Mouse (Mus musculus) T-helper 1 cell (primary cell): ENCODE results near the gene Cd6.

Experiments used
- in situ Hi-C: fragments of 300-600 bp; cut with MboI, MseI; formaldehyde crosslinking; loops from one replicate; pipeline ENCODE4 v1.15.1; 2025; ENCODE audit warnings: high pct_unique_total_duplicates

Cd6 gene

DNA sequence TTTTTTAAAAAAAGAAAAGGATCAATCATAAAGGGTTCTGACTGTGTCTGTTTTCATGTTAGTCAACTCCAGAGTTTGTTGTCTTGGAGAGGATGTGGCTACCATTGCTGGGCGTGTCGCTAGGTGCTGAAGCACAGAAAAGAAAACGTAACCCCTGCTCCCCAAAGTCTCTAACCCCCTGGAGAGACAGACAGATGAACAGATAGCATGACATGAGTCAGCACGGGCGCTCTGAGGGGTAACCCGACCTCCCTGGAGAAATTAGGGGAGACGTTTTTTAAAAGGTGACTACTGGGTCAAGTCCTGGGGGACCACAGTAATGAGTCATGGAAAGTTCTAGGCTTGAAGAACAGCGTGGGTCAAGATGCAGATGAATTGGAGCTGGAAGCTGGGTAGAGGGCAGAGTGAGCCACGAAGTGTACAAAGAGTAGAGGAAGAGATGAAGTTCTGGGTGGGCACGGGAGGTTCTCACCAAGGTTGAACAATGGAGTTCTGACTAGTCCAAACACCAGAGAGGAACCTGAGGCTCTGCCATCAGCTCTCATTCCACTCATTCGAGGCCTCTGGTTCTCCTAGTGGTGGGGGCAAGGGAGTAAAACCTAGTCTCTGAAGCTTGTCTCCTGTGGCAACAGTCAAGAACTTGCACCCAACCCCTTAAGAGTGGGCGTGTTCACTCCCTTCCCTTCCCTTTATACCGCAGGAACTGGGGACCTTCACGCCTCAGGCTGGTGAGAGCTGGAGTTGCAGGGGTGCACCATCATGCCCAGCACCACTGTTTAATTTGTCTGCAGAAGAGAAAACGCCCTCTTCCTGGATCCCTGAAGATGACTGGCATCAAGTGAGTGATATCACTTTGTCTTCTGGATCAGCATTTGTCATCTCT is 9.4 kb upstream of the Cd6 start, which contains the start of gene Slc15a3:
Gene Slc15a3 (plus strand): TSS at position 718 of the 883 bp plus-strand sequence.
- in situ Hi-C loops = no loop called here

DNA sequence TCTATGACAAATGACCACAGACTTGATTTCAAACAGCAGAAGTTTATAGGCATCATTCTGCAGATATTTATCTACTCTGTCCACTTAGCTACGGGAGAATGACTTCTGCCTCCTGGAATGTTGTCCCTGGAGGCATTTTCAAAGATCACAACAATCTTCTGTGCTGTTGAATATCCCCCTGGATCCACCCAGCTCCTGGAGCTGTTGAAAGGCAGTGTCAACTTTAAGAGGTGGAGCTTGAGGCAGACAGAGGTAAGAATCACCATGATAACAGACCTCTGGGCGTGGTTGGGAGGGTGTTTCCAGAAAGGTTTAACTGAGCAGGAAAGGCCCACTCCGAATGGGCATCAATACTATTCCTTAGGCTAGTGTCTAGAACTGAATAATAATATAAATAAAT is 5.8 kb upstream of the Cd6 start:
- in situ Hi-C loops = no loop called here

DNA sequence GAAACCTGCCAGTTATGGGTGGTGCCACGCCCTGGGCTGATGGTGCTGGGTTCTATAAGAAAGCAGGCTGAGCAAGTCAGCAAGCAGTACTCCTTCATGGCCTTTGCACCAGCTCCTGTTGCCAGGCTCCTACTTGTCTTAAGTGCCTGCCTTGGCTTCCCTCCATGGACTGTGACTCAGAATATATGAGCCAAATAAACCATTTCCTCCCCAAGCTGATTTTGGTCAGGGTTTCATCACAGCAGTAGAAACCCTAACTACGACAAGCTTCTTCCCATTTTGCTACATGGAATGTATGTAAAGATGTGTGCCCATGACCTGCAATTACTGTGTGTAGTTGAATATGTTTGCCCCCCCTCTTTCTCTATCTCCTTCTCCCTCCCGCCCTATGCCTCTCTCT is 3.8 kb upstream of the Cd6 start:
- in situ Hi-C loops = no loop called here

DNA sequence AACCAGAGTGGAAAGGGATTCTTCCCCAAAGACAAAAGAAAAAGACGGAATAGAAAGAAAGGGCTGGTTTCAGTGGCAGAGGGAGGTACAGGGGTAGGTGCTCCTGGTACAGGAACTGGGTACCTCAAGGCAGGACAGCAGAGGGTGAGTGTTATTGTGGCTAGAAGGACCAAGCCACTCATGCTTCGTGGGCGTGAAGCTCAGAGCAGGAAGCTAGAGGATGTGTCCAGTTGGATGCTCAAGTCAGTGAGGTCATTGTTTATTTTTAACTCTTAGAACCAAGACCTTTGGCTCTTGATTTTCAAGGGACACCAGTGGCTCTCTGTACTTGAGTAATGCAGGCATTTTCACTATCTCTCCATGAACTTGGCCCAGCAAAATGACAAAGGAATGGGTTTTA is 2.2 kb upstream of the Cd6 start:
- in situ Hi-C loops = no loop called here

DNA sequence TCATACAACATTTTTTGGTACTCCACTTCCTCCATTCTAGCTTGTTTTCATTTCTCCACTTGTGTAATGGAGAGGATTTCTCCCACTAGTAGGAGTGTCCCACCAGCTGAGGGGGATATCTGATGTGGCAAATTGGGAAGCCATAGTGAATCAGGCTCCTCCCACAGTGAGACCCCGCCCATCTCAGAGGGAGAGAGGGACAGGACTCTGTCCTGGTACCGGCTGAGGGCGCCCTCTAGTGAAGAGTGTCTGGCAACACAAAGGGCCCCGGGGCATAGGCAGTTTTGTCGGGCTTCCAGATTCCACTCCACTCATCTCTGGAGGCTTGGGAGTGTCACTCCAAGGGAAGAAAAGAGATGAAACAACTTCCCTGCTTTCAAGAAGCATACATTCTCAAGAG is 1.6 kb upstream of the Cd6 start:
- in situ Hi-C loops = no loop called here

DNA sequence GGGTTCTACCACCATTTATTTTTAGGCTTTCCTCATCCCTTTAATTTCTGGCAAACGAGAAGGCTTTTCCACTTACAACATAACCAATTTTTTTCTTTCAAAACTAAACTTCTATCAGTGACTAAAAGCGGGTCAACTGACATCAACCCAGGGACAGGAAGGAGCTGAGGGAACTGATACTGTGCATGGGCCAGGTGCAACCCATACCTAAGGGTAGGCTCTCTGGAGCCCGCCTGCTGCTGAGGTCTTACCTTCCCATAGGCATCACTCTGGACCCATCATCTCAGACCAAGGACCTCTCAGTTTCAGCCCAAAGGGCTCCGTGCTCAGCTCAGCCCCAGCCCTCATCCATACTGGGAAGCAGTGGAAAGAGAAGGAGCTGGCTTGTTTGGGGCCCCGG is 1.5 kb downstream of the Cd6 start:
- in situ Hi-C loops = loop anchor here (5.0 kb wide), 3 partner anchors 41 to 694 kb away; partner anchors contain the start of gene Cd5

DNA sequence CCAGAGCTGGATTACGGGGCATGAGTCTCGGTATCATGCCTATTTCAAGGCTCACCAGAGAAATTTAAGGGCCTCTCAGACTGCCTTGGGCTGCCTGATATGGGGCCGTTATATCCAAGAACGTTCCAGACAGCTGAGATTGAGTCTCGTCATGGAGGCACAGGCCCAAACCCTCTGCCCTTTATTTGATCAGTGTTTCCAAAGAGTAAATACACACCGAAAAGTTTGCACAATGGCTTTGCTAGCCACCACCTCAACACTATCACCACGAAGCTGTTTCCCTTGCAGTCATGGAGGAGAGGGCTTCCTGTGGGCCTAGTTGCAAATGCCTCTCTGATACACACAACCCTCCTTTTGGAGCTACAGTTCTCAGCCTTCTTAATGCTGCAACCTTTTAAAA is 5.8 kb downstream of the Cd6 start:
- in situ Hi-C loops = no loop called here

DNA sequence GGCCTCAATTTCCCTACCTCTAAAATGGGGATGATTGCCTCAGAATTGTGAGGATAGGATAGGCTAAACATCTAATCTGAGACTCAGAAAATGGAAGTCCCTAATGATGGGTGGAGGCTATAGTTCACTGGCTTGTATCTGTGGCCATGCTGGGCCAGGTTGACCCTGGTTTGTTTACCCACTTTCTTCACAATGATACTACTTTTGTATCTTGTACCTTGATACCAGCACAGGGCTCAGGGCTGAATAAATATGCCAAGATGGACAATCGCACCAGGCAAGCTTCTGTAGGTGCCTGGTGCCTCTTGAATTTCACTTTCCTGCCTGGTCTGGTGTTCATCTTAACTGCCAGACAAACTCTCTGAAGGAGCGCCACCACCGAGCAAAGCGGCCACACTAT is 7.3 kb downstream of the Cd6 start:
- in situ Hi-C loops = no loop called here

DNA sequence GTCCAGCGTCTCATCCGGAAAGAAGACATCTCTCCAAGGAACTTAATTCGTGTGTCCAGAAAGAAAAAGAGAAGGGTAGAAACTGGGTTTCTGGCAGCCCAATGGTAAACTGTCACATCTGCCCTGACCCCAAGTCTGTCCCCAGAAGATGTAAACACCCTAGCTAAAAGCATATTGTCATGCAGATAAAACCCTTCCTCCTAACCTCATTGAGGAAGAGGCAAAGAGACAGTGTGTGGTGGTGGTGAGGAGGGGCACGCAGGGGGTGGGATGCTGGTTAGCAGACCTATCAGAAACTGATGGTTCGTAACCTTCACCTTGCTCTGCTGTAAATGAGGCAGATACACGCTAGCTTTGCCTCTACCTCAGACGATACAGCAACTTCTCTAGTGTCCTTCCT is 8.5 kb downstream of the Cd6 start:
- in situ Hi-C loops = no loop called here

DNA sequence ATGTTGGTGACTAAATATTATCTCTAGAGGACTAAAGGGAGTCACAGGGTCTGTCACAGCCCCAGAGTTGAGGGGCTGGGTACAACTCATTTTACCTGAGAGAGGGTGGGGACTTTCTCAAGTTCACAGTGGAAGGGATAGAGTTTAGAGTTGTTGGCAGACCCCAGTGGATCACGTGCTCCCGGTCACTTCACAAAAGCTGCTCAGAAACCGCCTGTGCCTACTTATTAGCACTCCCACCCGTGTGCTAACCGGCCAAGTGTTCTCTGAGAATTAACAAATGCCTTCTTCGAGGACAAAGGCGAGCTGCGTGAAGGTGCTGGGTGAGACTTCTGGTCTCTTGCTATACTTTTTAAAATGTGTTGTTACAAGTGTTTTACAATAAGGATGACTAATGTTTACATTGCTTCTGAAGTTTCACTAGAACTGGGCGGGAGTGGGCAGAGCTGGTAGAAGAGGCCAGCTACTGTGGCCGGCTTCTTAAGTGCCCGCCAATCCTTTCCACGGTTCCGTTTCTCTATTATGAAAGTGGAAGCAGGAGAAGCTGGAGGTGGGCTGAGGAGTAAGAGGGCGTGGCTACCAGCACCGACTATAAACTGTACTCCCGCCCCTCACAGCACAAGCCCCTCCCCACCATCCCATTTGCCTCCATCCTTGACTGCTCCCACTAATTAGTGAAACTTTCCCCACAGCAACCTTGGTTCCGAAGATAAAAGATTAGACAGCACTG is 11.5 kb downstream of the Cd6 start:
- in situ Hi-C loops = no loop called here

DNA sequence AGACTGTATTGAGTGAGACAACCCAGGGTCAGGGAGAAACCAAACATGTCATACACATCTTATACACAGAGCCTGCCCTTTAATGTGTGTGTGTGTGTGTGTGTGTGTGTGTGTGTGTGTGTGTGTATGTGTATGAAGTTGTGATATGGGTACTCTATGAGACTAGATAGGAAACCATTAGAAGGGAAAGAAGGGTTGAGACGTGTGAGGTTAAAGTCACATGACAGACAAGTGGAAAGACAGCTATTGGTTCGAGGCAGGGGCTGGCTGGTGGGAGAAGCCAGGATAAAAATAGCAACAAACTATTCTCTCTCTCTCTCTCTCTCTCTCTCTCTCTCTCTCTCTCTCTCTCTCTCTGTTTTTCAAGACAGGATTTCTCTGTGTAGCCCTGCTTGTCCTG is 13.4 kb downstream of the Cd6 start:
- in situ Hi-C loops = no loop called here

DNA sequence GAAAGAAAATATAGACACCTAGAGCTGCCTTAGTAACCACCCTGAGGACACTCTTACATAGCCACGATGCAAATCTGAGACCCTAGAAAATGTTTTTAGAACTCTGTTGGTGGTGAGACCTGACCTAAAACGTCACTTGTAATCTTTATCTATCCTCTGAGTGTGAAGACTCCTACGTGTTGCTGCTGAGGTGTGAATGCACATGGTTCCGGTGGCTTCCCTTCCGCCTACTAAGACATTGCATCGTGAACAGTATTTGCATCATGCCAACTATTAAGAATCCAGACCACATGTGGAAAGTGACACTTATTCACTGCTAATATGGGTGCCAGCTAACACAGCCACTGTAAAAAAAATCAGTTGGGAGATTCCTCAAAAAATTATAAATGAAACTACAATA is 14.0 kb downstream of the Cd6 start:
- in situ Hi-C loops = no loop called here

DNA sequence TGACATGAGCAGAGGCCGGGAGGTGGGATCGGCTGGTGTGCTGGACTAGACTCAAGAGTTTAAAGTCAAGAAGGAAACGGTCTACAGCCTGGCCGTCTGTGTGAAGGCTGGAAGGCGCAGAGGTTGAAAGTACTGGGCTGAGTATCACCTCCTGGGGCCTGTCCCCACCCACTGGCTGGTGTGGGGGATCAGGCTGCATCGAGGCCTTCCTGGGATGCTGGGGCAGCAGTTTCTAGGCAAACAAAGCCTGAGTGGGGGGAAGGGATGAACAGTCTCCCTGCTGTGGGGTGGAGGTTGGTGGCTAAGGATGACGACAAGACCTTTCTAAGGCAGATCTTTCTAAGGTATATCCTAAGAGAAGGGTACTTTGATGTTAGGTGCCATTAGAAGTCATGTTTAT is 16.0 kb downstream of the Cd6 start:
- in situ Hi-C loops = no loop called here

DNA sequence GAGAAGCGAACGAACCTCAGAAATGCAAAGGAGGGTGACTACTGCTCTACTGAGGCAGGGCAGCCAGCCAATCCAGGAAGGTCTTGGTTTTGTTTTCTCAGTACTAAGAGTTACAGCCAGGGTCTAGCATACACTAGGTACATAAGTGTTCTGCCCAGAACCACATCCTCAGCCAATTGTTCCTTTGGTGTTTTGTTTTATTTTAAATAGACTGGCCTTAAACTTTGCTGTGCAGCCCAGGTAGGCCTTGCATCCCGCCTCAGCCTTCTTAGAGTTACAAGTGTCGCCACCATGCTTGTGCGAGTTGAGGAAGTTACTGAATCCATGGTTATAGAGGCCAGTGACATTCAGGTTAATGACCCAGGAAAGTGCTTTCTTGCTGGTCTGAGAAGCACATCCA is 16.8 kb downstream of the Cd6 start:
- in situ Hi-C loops = no loop called here

DNA sequence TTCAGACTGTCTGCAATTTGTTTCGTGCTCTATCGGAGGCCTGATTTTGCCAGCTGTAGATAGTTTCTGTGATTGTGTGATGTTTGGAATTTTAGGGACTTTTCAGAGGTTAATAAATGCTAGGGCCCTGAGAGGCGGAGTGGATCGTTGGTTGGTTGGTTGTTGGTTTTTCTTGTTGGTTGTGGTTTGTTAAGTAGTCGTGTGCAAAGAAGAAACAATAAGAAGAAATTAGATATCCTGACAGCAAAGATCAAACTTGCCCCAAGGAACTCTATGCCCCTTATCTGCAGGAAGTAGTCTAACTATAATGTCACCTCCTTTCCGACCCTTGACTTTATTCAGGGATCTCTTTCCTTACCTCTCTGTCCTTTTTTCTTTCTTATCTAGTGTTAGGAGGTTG is 18.4 kb downstream of the Cd6 start:
- in situ Hi-C loops = no loop called here

DNA sequence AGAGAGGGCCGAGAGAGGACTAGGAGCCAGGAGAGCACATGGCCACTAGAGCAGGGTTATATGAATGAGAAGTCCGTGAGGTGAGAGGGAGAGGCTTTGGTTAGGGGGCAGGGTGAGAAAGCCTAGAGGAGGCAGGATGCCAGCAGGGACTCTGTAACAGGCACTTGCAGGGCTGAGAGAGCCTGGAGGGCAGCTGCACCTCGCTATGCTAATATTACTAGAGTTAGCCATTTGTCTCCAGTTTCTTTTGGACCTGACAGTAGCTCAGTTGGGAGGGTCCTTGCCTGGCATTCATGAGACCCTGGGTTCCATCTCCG is 19.7 kb downstream of the Cd6 start:
- in situ Hi-C loops = no loop called here

DNA sequence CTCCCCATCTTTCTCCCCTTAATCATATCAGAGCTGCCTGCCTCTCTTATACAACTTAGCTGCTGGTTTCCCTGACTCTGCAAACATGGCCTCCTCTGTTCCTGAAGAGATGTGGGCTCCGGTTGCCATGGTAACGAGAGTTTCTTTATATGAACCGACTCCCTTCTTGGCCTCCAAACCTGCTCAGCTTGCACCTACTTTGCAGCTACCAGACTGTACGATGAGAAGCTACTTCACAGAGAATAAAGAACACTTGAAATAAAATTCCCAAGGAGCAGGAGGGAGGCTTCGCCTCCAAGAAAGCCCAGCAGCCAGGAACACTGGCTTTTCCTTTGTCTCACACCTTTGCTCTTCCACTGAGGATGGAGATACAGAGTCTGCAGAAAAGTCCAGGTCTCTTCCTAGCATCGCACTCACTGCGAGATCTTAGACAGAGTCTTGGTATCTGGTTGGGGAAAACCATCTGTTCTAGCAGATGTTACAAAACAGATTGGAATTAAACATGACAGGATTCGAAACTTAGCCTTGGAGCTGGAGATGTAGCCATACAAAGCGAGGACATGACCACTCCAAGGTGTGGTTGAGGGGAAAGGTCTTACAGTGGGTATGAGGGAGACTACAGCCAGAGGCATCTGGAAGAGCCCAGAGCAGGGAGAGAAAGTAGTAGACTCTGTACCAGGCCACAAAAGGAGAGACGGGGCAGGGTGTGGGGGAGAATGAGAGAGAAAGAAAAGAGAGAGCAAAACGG is 20.3 kb downstream of the Cd6 start:
- in situ Hi-C loops = no loop called here

DNA sequence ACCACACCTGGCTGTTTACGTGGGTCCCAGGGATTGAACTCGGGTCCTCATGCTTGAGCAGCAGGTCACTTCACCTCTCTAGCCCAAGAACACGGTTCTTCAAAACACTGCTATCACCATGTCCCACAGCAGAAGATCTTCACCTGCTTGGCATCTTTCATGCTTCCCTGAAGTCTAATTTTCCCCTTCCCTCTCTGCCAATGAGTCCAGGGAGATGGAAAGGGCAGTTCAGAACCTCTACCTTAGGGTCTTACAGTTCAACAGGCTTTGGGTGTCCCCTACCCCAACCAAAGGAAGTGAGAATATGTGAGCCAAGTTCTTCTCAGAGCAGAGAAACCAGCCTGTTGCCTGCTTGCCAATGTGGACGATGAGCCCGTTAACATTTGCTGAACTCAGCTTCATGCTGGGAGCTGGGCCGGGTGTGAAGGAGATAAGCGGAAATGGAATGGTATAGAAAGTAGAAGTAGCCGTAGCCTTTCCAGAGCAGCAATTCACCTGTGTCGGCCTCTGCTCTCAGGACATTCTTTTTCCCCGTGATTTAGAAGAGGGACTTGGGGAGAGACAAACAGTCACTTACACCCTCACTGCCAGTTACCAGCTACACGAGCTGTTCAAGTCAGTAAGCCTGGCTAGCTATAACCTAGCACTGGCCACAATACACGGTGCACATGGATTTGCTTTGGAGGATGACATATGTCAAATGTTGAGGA is 21.2 kb downstream of the Cd6 start:
- in situ Hi-C loops = no loop called here

DNA sequence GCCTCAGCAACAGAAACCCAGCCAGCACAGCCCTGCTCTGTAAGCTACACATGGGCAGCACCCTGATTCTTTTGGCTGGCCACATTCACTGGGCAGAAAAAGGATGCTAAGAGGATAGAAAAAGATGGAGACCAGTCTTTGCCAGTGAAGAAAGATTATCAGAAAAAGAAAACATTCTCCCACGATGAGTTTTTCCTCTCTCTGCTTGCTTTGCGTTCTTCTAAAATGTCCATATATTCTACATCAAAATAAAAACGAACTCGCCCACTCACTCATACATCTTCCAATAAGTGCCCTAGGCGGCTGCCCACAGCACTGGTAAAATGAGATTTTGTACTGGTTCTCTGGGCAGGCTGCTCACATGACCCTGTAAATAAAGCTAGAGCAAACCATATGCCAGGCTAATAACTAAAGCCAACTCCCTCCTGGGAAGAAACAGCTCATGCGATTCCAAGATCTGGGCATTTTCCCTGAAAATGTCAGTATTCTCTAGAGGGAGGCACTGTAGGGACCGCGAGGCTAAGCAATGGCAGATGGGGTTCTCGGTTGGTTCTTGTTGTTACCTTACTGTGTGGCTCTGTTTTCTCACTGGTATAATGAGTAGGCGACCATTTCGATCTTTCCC is 24.1 kb downstream of the Cd6 start:
- in situ Hi-C loops = no loop called here

DNA sequence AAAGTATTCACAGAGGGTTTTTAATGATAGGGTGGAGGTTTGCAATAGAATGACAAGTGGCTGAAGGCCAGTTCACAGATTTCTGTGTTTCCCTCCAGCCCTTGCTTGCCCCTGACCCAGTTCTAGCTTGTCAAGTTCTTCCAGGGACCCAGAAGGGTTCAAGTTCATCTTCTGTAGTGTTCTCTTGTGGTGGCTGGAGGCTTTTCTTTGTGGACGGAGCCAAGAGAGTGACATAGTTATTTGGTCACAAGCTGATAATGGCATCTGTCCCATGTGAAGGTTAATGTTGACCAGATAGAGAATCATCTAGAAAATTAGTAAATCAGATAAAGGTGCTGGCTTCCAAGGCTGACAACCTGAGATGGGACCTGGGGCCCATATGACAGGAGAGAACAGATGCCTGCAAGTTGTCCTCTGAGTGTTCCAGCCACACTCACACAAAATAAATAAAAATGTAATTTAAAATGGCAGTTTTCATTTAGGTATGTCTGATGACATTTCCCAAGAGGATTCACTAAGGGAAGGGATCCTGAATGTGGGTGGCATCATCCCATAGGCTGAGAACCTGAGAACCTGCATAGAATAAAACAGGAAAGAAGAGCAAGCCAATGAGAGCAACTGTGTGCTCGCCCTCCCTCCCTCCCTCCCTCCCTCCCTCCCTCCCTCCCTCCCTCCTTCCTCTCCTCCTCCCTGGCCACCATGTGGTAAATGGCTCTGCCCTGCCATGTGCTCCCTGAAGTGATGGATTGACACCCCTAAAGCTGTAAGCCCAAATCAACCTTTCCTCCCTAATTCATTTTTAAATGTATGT is 24.8 kb downstream of the Cd6 start:
- in situ Hi-C loops = no loop called here

DNA sequence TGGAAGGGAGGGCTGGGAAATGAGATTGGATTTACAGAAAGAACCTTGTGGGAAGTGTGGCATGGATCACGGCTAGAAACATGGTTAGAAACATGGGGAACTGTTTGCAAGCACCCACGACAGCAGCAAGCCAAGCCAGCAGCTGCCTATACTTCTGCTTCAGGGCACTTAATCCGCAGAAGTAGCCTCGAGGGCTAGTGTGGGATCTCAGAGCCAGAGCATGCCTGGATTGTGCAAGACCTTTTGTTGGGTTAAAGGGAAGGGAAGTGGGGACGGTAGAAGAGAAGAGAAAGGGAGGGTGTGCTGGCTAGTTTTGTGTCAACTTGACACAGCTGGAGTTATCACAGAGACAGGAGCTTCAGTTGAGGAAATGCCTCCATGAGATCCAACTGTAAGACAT is 26.1 kb downstream of the Cd6 start:
- in situ Hi-C loops = no loop called here
